Mouse (Mus musculus): ENCODE data around the gene Barhl2. TPM values are rescaled to one million over a fixed set of nuclear protein-coding genes. Genes with fewer than 3 reads are reported as not detected.

The Barhl2 gene
- polyA plus RNA-seq, 1 experiment, result 0.03 TPM

- Histone ChIP-seq H3K27me3 (replicated peaks) (peaks cover 91% of the 10 kb centered on the region), H3K36me3 (replicated peaks; ENCODE audit: low read length) (no peaks in the 10 kb centered on the region), H3K9me3 (0 out of 2 replicates have a peak, but pooled peaks cover 3% of the 10 kb centered on the region), H3K4me3 (replicated peaks) (no peak overlapping the region), H3K4me1 (peaks cover 19% of the 10 kb centered on the region)
- no peak for TF ChIP-seq GATA1 (IDR thresholded peaks at IDR 0.05; ENCODE audit: borderline replicate concordance, low read length)
- no peak for TF ChIP-seq FLI1 (IDR thresholded peaks at IDR 0.05; ENCODE audit: low read length)
These were observed 8.1 kb downstream of the Barhl2 start for GRCm38 (mm10) chr5:106449720-106450425.

GRCm38 (mm10) chr5:106448798-106449125 lies 9.2 kb downstream of the Barhl2 start:
- TF ChIP-seq FLI1 (IDR thresholded peaks at IDR 0.05; ENCODE audit: low read length) (no peak), GATA1 (IDR thresholded peaks at IDR 0.05; ENCODE audit: borderline replicate concordance, low read length) (no peak)
- no peaks in the 10 kb centered on the region for H3K36me3 ChIP-seq (replicated peaks; ENCODE audit: low read length)
- no peaks in the 10 kb centered on the region for H3K9me3 ChIP-seq
- no peak overlapping the region for H3K4me3 ChIP-seq (replicated peaks)
- H3K27me3 ChIP-seq (replicated peaks), result peaks cover 85% of the 10 kb centered on the region
- H3K4me1 ChIP-seq, result peaks cover 14% of the 10 kb centered on the region

DNA sequence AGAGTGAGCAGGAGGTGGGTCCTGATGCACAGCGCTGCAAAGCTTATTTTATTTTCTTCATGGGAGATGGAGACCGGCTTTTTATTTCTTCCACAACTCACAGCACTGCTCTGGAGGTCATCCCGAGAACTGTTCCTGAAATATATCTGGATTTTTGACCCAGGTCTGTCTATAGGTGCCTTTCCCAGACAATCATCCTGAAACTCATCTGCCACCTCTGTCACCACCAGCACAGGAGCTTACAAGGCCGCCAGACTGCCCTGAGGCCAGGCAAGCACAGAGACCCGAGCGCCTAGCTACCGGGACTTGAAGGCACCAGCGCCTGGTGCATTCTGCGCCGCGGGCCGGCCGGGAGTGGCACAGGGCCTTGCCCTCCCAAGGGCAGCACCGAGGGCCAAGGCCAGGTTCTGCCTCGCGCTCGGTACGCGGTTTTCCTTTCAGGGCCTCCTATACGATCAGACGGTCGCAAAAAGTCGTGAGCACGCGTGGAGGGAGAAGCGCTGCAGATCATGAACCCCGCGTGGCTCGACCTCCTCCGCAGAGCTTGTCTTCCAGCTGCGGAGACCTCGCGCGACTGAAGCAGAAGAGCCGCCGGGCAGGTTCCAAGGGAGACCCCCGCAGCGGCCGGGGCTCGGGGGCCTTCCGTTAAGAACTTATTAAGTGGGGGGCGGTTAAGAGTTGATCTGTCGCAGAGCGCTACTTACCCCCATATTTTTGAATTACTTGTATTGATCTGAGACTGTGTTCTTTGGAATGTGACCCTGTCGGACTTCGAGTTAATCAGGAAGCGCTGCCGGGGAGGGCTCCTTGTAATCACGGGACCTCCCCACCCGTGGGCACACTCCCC lies 9.8 kb downstream of the Barhl2 start:
- H3K9me3 ChIP-seq, result no peaks in the 10 kb centered on the region
- no peak overlapping the region for H3K4me3 ChIP-seq (replicated peaks)
- TF ChIP-seq FLI1 (IDR thresholded peaks at IDR 0.05; ENCODE audit: low read length), result no peak
- no peak for TF ChIP-seq GATA1 (IDR thresholded peaks at IDR 0.05; ENCODE audit: borderline replicate concordance, low read length)
- H3K4me1 ChIP-seq, result peaks cover 8% of the 10 kb centered on the region
- no peaks in the 10 kb centered on the region for H3K36me3 ChIP-seq (replicated peaks; ENCODE audit: low read length)
- peaks cover 80% of the 10 kb centered on the region for H3K27me3 ChIP-seq (replicated peaks)

DNA sequence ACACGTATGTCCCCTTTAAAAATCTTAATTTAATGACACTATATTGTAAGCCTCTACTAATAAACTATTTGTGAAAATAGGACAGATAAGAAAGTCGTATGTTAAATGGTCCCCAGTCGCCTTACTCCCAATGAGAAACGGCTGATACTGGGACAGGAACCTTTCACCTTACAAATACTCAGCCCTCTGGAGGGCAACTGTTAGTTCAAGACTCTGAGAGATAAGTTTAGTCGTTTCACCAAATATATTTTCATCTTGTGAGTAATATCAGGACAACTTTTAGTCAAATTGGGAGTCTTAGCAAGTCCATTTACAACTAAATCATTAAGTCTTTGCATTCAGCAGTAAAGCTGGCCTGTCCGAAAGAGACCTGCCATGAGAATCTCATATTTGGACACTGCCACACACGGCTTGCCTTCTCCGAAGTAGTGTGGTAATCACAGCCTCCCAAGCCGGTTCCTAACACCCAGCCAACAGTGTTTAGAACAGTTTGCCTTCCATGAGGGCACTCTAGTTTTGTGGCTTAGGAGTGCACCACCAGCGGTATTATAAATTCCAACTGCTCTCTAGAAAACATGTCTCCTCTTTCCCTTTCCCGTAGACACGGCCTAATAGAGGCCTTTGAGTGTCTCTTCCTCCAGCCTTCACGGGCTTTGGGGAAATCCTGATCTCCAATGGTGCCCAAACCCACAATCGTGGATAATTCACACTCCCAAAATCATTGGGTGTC lies 10.7 kb downstream of the Barhl2 start:
- TF ChIP-seq FLI1 (IDR thresholded peaks at IDR 0.05; ENCODE audit: low read length), result no peak
- TF ChIP-seq GATA1 (IDR thresholded peaks at IDR 0.05; ENCODE audit: borderline replicate concordance, low read length), result no peak
- Histone ChIP-seq H3K4me3 (replicated peaks) (no peak overlapping the region), H3K27me3 (replicated peaks) (peaks cover 75% of the 10 kb centered on the region), H3K36me3 (replicated peaks; ENCODE audit: low read length) (no peaks in the 10 kb centered on the region), H3K9me3 (no peaks in the 10 kb centered on the region), H3K4me1 (peaks cover 6% of the 10 kb centered on the region)

GRCm38 (mm10) chr5:106446593-106446992 lies 11.4 kb downstream of the Barhl2 start:
- no peaks in the 10 kb centered on the region for H3K36me3 ChIP-seq (replicated peaks; ENCODE audit: low read length)
- TF ChIP-seq FLI1 (IDR thresholded peaks at IDR 0.05; ENCODE audit: low read length), result no peak
- TF ChIP-seq GATA1 (IDR thresholded peaks at IDR 0.05; ENCODE audit: borderline replicate concordance, low read length), result no peak
- H3K27me3 ChIP-seq (replicated peaks), result peaks cover 69% of the 10 kb centered on the region
- H3K4me3 ChIP-seq (replicated peaks), result peak overlapping the region; percentile 5
- peaks cover under 1% of the 10 kb centered on the region; the same call in 1 of the 2 replicates for H3K4me1 ChIP-seq
- H3K9me3 ChIP-seq, result no peaks in the 10 kb centered on the region

DNA sequence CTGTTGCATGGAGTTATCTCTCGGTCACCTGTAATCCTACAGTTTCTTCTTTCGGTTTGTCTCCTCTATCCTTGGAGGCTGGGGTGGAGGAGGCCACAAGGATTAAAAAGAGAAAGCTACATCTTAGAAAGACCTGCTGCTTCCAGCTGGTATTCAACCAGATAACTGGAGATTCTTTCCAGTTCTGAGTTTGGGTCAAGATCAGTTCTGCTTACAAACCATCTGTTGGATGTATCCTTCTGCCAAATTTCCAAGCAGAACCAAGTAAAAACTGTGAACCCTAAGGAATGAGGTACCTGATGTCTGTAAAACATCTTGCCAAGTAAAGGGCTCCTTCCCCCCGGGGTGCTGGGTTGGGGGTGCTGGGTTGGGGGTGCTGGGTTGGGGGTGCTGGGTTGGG lies 12.3 kb downstream of the Barhl2 start:
- no peak for TF ChIP-seq GATA1 (IDR thresholded peaks at IDR 0.05; ENCODE audit: borderline replicate concordance, low read length)
- TF ChIP-seq FLI1 (IDR thresholded peaks at IDR 0.05; ENCODE audit: low read length), result no peak
- Histone ChIP-seq H3K4me3 (replicated peaks) (no peak overlapping the region), H3K9me3 (no peaks in the 10 kb centered on the region), H3K36me3 (replicated peaks; ENCODE audit: low read length) (no peaks in the 10 kb centered on the region), H3K27me3 (replicated peaks) (peaks cover 60% of the 10 kb centered on the region), H3K4me1 (no peaks in the 10 kb centered on the region)

DNA sequence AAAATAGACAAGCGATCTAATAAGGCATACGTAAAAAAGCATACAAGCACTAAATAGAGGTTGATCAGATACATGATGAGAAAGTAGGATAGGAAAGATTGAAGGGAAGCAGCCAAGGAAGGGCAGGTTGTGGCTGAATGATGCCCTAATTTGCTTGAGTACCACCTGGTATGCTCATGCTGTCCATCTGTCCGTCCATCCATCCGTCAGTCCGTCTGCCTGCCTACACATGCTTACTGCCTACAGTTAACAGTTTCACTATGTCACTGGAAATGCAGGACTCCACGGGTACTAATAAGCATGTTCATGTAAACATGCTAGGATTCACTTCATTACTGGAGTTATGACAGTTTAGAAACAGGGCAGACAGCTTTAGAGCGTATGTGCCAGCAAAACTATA lies 19.1 kb downstream of the Barhl2 start:
- TF ChIP-seq FLI1 (IDR thresholded peaks at IDR 0.05; ENCODE audit: low read length) (no peak), GATA1 (IDR thresholded peaks at IDR 0.05; ENCODE audit: borderline replicate concordance, low read length) (no peak)
- H3K4me3 ChIP-seq (replicated peaks), result peak overlapping the region; percentile 34
- H3K36me3 ChIP-seq (replicated peaks; ENCODE audit: low read length), result no peaks in the 10 kb centered on the region
- no peaks in the 10 kb centered on the region for H3K9me3 ChIP-seq
- peaks cover 6% of the 10 kb centered on the region for H3K27me3 ChIP-seq (replicated peaks)
- H3K4me1 ChIP-seq, result no peaks in the 10 kb centered on the region

GRCm38 (mm10) chr5:106426069-106426468 lies 31.9 kb downstream of the Barhl2 start:
- Histone ChIP-seq H3K9me3 (no peaks in the 10 kb centered on the region), H3K4me3 (replicated peaks) (no peak overlapping the region), H3K27me3 (replicated peaks) (no peaks in the 10 kb centered on the region), H3K4me1 (no peaks in the 10 kb centered on the region), H3K36me3 (replicated peaks; ENCODE audit: low read length) (no peaks in the 10 kb centered on the region)
- no peak for TF ChIP-seq GATA1 (IDR thresholded peaks at IDR 0.05; ENCODE audit: borderline replicate concordance, low read length)
- no peak for TF ChIP-seq FLI1 (IDR thresholded peaks at IDR 0.05; ENCODE audit: low read length)

DNA sequence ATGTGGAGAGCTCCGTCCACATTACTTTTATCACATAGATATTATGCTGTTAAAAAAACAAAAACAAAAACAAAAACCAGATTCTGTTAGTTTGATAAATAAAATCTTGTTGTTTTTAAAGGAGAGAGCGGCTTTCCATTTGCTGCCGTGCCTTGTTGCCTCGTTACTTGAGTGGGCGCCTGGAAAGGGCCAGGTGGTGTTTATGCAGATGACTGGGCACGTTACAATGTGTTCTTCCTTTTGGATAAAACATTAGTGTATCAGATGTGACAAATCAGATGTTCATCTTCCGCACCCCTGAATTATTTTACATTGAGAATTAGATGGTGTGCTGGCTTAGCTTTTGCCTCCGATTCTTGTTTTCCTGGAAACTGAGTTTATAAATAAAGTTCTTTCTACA lies 37.1 kb downstream of the Barhl2 start:
- Histone ChIP-seq H3K27me3 (replicated peaks) (no peaks in the 10 kb centered on the region), H3K4me1 (no peaks in the 10 kb centered on the region), H3K36me3 (replicated peaks; ENCODE audit: low read length) (no peaks in the 10 kb centered on the region), H3K9me3 (no peaks in the 10 kb centered on the region), H3K4me3 (replicated peaks) (no peak overlapping the region)
- TF ChIP-seq GATA1 (IDR thresholded peaks at IDR 0.05; ENCODE audit: borderline replicate concordance, low read length) (no peak), FLI1 (IDR thresholded peaks at IDR 0.05; ENCODE audit: low read length) (no peak)
